Mouse (Mus musculus): ENCODE measurements at regions not wholly inside any gene's neighbourhood (a gene's known extent, or its start where the extent isn't known, plus 50 kb on each side); places are given as distances from the start of the nearest gene placed in this dataset.

DNA sequence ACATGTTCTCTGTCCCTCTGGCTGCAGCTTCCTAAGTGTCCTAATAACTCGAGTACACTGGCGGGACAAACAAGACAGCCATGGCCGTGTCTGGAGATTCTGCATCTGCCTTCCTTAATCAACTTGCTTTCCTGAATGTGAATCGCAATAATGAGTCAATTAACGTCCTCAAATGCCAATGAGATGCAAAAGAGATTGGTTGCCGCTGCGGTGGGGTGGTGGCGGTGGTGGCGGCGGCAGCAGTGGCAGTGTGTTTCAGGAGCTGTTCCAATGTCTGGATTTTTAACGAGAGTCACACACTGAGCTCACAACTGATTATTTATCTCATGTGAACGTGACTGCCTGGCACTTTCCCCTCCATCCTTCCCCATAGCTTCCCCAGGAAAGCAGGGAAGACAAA, 197.6 kb upstream of the Gk2 start:
- intact Hi-C loops (cut with DNase I): no loop called here
- Histone ChIP-seq H3K4me3 (no peak overlapping the region), H3K9ac (ENCODE audit: low read depth, low read length) (no peak overlapping the region), H3K27ac (no peak overlapping the region), H3K4me1 (ENCODE audit: control insufficient read depth, insufficient read depth, low read length) (no peaks in the 10 kb centered on the region), H3K79me2 (replicated peaks; ENCODE audit: control insufficient read depth, insufficient read depth, low read length) (no peaks in the 10 kb centered on the region), H3K27me3 (ENCODE audit: control insufficient read depth, insufficient read depth, low read length) (no peaks in the 10 kb centered on the region), H3K36me3 (ENCODE audit: control insufficient read depth, insufficient read depth, low read length) (no peaks in the 10 kb centered on the region)
- no peak for DNase-seq
- WGBS: 63% methylated on average over 12 of the region's 12 CpGs
- no peak for TF ChIP-seq EP300 (IDR thresholded peaks at IDR 0.05; ENCODE audit: insufficient read depth, low read depth, low read length)
- no peak for TF ChIP-seq CTCF (IDR thresholded peaks at IDR 0.05)
- no peak for TF ChIP-seq POLR2A (IDR thresholded peaks at IDR 0.05; ENCODE audit: insufficient read depth, low read depth, low read length)

DNA sequence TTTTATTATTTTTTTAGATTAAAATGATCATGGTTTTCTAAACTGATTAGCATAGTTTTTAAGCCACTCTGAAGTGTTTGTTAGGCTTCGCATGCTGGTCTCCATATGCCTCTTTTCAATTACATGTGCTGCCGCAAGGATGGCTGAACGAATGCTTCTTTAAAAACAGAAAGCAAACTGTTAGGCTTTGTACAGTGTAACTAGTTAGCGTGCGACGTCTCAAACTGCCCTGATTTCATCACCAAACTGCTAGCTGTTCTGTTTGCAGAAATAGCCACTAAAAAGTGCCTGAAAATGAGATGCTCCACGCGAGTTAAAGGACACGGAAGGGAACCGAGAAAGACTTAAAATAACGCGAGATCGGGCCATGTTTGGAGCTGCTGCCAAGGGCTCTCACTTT, 185.4 kb upstream of the Gk2 start:
- intact Hi-C loops (cut with DNase I): no loop called here

DNA sequence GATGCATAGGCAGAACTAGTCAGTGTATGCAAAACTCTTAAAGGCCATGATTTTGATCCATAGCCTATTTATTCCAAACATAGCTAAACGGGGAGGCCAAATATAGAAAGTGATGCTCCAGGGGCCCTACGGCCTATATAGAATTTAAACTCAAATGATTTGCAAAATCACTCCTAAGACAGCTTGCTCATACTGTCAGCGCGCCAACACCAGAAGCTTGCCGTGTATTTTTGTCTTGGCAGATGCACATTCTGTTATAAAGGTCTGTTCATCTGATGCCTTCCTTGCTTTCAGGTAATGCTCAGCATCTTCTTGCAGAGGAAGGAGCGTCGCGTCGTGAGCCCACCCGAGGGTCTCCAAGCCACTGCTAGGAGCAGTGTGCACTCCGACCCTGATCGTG, 184.8 kb upstream of the Gk2 start:
- no peak for DNase-seq
- intact Hi-C loops (cut with DNase I): no loop called here
- Histone ChIP-seq H3K4me3 (no peak overlapping the region), H3K4me1 (ENCODE audit: control insufficient read depth, insufficient read depth, low read length) (no peaks in the 10 kb centered on the region), H3K27ac (no peak overlapping the region), H3K36me3 (ENCODE audit: control insufficient read depth, insufficient read depth, low read length) (no peaks in the 10 kb centered on the region), H3K9ac (ENCODE audit: low read depth, low read length) (no peak overlapping the region), H3K27me3 (ENCODE audit: control insufficient read depth, insufficient read depth, low read length) (no peaks in the 10 kb centered on the region), H3K79me2 (replicated peaks; ENCODE audit: control insufficient read depth, insufficient read depth, low read length) (no peaks in the 10 kb centered on the region)
- WGBS: 88% methylated on average over 12 of the region's 12 CpGs
- TF ChIP-seq EP300 (IDR thresholded peaks at IDR 0.05; ENCODE audit: insufficient read depth, low read depth, low read length): no peak
- TF ChIP-seq CTCF (IDR thresholded peaks at IDR 0.05): no peak
- TF ChIP-seq POLR2A (IDR thresholded peaks at IDR 0.05; ENCODE audit: insufficient read depth, low read depth, low read length): no peak

More for the DNA sequence above, 185.4 kb upstream of the Gk2 start:
- TF ChIP-seq EP300 (IDR thresholded peaks at IDR 0.05; ENCODE audit: insufficient read depth, low read depth, low read length): no peak
- no peak for TF ChIP-seq POLR2A (IDR thresholded peaks at IDR 0.05; ENCODE audit: insufficient read depth, low read depth, low read length)
- no peak for TF ChIP-seq CTCF (IDR thresholded peaks at IDR 0.05)
- H3K4me1 ChIP-seq (ENCODE audit: control insufficient read depth, insufficient read depth, low read length): no peaks in the 10 kb centered on the region
- H3K79me2 ChIP-seq (replicated peaks; ENCODE audit: control insufficient read depth, insufficient read depth, low read length): no peaks in the 10 kb centered on the region
- no peaks in the 10 kb centered on the region for H3K27me3 ChIP-seq (ENCODE audit: control insufficient read depth, insufficient read depth, low read length)
- H3K4me3 ChIP-seq: no peak overlapping the region
- no peaks in the 10 kb centered on the region for H3K36me3 ChIP-seq (ENCODE audit: control insufficient read depth, insufficient read depth, low read length)
- no peak overlapping the region for H3K9ac ChIP-seq (ENCODE audit: low read depth, low read length)
- DNase-seq: no peak
- no peak overlapping the region for H3K27ac ChIP-seq
- WGBS: 89% methylated on average over 13 of the region's 13 CpGs

DNA sequence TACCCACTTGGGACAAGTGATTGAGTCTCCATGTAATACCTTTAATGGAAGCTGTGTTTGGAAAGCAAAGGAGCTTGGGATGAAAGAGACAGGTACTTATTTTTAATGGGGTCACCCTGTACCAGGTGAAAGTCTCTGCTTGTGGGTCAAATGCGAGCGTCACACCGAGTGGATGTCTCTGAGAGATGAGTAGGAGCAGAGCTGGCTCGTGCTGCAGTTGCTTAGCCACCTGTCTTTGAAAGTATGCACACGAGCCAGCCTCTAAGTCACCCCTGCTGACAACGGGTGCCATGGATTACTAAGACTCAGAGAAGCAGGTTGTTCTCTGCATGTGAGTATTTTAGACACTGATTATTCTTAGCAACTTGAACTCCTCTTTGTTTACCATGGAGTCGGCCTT, 179.5 kb upstream of the Gk2 start:
- no peak for DNase-seq
- H3K27me3 ChIP-seq (ENCODE audit: control insufficient read depth, insufficient read depth, low read length): no peaks in the 10 kb centered on the region
- intact Hi-C loops (cut with DNase I): no loop called here
- H3K4me3 ChIP-seq: no peak overlapping the region
- no peaks in the 10 kb centered on the region for H3K79me2 ChIP-seq (replicated peaks; ENCODE audit: control insufficient read depth, insufficient read depth, low read length)
- H3K4me1 ChIP-seq (ENCODE audit: control insufficient read depth, insufficient read depth, low read length): no peaks in the 10 kb centered on the region
- H3K9ac ChIP-seq (ENCODE audit: low read depth, low read length): no peak overlapping the region
- H3K36me3 ChIP-seq (ENCODE audit: control insufficient read depth, insufficient read depth, low read length): no peaks in the 10 kb centered on the region
- H3K27ac ChIP-seq: no peak overlapping the region
- TF ChIP-seq CTCF (IDR thresholded peaks at IDR 0.05): no peak
- no peak for TF ChIP-seq EP300 (IDR thresholded peaks at IDR 0.05; ENCODE audit: insufficient read depth, low read depth, low read length)
- TF ChIP-seq POLR2A (IDR thresholded peaks at IDR 0.05; ENCODE audit: insufficient read depth, low read depth, low read length): no peak
- 85% methylated on average over 7 of the region's 7 CpGs for WGBS

DNA sequence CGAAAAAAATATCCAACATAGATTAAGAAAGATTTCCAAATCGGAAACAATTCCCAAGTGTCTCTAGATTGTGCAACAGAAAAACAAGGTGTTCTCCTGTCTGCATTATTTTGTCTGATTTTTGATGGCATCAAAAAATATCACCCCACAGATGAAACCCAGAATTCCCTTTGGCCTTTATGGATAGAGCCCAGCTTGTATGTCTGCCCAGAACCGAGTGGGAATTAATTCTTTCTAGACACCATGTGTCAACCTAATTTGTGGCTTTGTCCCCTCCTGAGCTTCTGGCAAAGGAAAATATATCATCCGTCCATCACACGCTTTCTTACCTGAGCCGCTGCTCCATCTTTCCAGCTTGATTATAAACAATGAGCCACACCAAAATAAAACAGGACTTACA, 176.9 kb upstream of the Gk2 start:
- TF ChIP-seq CTCF (IDR thresholded peaks at IDR 0.05) (no peak), POLR2A (IDR thresholded peaks at IDR 0.05; ENCODE audit: insufficient read depth, low read depth, low read length) (no peak), EP300 (IDR thresholded peaks at IDR 0.05; ENCODE audit: insufficient read depth, low read depth, low read length) (no peak)
- H3K27me3 ChIP-seq (ENCODE audit: control insufficient read depth, insufficient read depth, low read length): no peaks in the 10 kb centered on the region
- no peak for DNase-seq
- no peak overlapping the region for H3K4me3 ChIP-seq
- H3K36me3 ChIP-seq (ENCODE audit: control insufficient read depth, insufficient read depth, low read length): no peaks in the 10 kb centered on the region
- 79% methylated on average over 6 of the region's 6 CpGs for WGBS
- H3K4me1 ChIP-seq (ENCODE audit: control insufficient read depth, insufficient read depth, low read length): no peaks in the 10 kb centered on the region
- no peak overlapping the region for H3K27ac ChIP-seq
- H3K79me2 ChIP-seq (replicated peaks; ENCODE audit: control insufficient read depth, insufficient read depth, low read length): no peaks in the 10 kb centered on the region
- H3K9ac ChIP-seq (ENCODE audit: low read depth, low read length): no peak overlapping the region
- intact Hi-C loops (cut with DNase I): no loop called here

DNA sequence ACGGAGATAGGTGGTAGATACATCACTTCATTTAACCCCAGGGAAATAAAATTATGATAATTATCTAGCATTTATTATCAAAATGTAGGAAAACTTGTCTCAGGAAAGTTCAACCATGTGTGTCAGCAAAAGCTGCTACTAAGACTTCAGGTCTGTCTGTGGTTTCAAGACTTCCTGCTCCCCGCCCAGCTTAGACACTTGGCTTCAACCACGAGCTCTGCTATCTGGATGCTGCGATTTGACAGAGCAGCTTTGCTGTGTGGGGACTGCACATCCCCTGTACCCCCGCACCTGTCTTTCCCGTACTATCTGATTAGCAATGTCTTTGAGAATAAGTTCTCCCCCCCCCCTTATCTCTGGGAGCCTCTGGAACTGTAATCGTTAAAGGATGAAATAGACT, 176.0 kb upstream of the Gk2 start:
- Histone ChIP-seq H3K27ac (no peak overlapping the region), H3K4me1 (ENCODE audit: control insufficient read depth, insufficient read depth, low read length) (no peaks in the 10 kb centered on the region), H3K9ac (ENCODE audit: low read depth, low read length) (no peak overlapping the region), H3K4me3 (no peak overlapping the region), H3K36me3 (ENCODE audit: control insufficient read depth, insufficient read depth, low read length) (no peaks in the 10 kb centered on the region), H3K27me3 (ENCODE audit: control insufficient read depth, insufficient read depth, low read length) (no peaks in the 10 kb centered on the region), H3K79me2 (replicated peaks; ENCODE audit: control insufficient read depth, insufficient read depth, low read length) (no peaks in the 10 kb centered on the region)
- intact Hi-C loops (cut with DNase I): no loop called here
- TF ChIP-seq CTCF (IDR thresholded peaks at IDR 0.05) (no peak), EP300 (IDR thresholded peaks at IDR 0.05; ENCODE audit: insufficient read depth, low read depth, low read length) (no peak), POLR2A (IDR thresholded peaks at IDR 0.05; ENCODE audit: insufficient read depth, low read depth, low read length) (no peak)
- no peak for DNase-seq
- WGBS: 65% methylated on average over 7 of the region's 7 CpGs

All from heart, adult 2 months (tissue).